In the genomic region with DNA sequence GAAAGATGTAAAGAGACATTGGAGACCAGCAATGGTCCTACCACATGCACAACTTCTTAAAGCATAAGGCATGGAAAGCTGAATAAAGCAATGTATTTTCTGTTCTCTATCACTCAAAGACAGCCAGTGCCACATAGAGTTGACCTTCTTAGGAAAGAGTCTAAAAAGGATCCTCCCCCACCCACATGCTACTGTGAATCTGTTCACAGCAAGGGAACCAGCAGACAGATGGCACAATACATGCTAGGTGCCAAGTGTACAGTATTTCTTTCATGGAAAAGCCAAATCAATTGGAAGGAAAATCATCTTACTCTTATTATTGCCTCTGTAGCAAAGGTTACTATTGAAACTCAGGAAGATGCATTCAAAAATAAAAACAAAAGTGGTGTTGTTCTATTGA, we compare ENCODE assay signal across 14 mouse cellular contexts.
DNase-seq lines count a peak whose midpoint lies in the region; ATAC-seq and TF ChIP-seq lines count a peak whose summit lies in the region.
"Had no signal": no experiment of that assay in that cellular context is flagged by ENCODE, and none has a peak within 500 bp of the region (broad histone marks: within the 10 kb centered on the region; RNA-seq: fewer than 3 reads in every experiment).

No protein-coding gene starts in this region.

- no peak overlapping the region for H3K9ac ChIP-seq in hindbrain, embryonic 16.5 days (ENCODE audit: low read depth, low read length)
- H3K9ac ChIP-seq: heart, embryonic 15.5 days; limb, embryonic 13.5 days; lung, embryonic 15.5 days had no signal

- no peak overlapping the region for H3K4me3 ChIP-seq in hindbrain, embryonic 16.5 days (ENCODE audit: low read length)
- no peak overlapping the region for H3K4me3 ChIP-seq in hindbrain, embryonic 10.5 days
- H3K4me3 ChIP-seq in layer of hippocampus, adult 2 months: no peak overlapping the region
- H3K4me3 ChIP-seq: heart, embryonic 15.5 days; limb, embryonic 13.5 days; lung, embryonic 15.5 days had no signal

- H3K27me3 ChIP-seq in hindbrain, embryonic 16.5 days (replicated peaks; ENCODE audit: control insufficient read depth, insufficient read depth, low read length): no peaks in the 10 kb centered on the region
- H3K27me3 ChIP-seq in hindbrain, embryonic 10.5 days (ENCODE audit: insufficient read depth, poor library complexity, severe bottlenecking): no peaks in the 10 kb centered on the region
- H3K27me3 ChIP-seq: heart, embryonic 15.5 days; limb, embryonic 13.5 days; lung, embryonic 15.5 days had no signal

- no peaks in the 10 kb centered on the region for H3K4me1 ChIP-seq in hindbrain, embryonic 16.5 days (ENCODE audit: control insufficient read depth, insufficient read depth, low read depth, low read length)
- no peaks in the 10 kb centered on the region for H3K4me1 ChIP-seq in hindbrain, embryonic 10.5 days (replicated peaks)
- H3K4me1 ChIP-seq: heart, embryonic 15.5 days; limb, embryonic 13.5 days; lung, embryonic 15.5 days had no signal

- no peak overlapping the region for H3K27ac ChIP-seq in hindbrain, embryonic 16.5 days (ENCODE audit: low read depth, low read length)
- H3K27ac ChIP-seq in hindbrain, embryonic 10.5 days: no peak overlapping the region
- no peak overlapping the region; the same call in 1 of the 2 replicates for H3K27ac ChIP-seq in layer of hippocampus, adult 2 months
- H3K27ac ChIP-seq: heart, embryonic 15.5 days; limb, embryonic 13.5 days; lung, embryonic 15.5 days had no signal

- no peaks in the 10 kb centered on the region for H3K9me3 ChIP-seq in hindbrain, embryonic 16.5 days (ENCODE audit: control insufficient read depth, low read length)
- H3K9me3 ChIP-seq in hindbrain, embryonic 10.5 days: no peaks in the 10 kb centered on the region
- H3K9me3 ChIP-seq: heart, embryonic 15.5 days; limb, embryonic 13.5 days; lung, embryonic 15.5 days had no signal

- TF ChIP-seq CTCF in layer of hippocampus, adult 2 months (conservative IDR thresholded peaks at IDR 0.05): no peak

- H3K36me3 ChIP-seq in hindbrain, embryonic 16.5 days (ENCODE audit: control insufficient read depth, insufficient read depth, low read length): no peaks in the 10 kb centered on the region
- no peaks in the 10 kb centered on the region for H3K36me3 ChIP-seq in hindbrain, embryonic 10.5 days
- H3K36me3 ChIP-seq: heart, embryonic 15.5 days; limb, embryonic 13.5 days; lung, embryonic 15.5 days had no signal

- peak; percentile 79; the same call in 1 of the 2 replicates for ATAC-seq in hindbrain, embryonic 16.5 days
- ATAC-seq: inflammation-experienced regulatory T-cells, adult 6 months had no signal

- intact Hi-C loops in left cerebral cortex, postnatal 36 days (cut with DNase I): no loop called here
- intact Hi-C loops in heart, postnatal 10 days (cut with DNase I): no loop called here

- no peak for DNase-seq in hindbrain, embryonic 10.5 days (ENCODE audit: low spot score)
- DNase-seq in cerebellum, adult 8-10 months: peak; percentile 71
- peak; percentile 57 to 75 for DNase-seq in layer of hippocampus, adult 2 months (ENCODE audit: low spot score in 2 of 2)
- DNase-seq in left cerebral cortex, postnatal 36 days (ENCODE audit: low spot score in 2 of 2): peak; percentile 14 to 18
- no peak for DNase-seq in adrenal gland, adult (ENCODE audit: inconsistent age in 2 of 2, low spot score in 1 of 2)
- no peak for DNase-seq in kidney, postnatal 25 days
- DNase-seq in heart, postnatal 10 days: no peak
- DNase-seq: kidney, postnatal 10 days had no signal

- no peak overlapping the region for H3K4me2 ChIP-seq in hindbrain, embryonic 16.5 days (ENCODE audit: low read length)
- H3K4me2 ChIP-seq: heart, embryonic 15.5 days; limb, embryonic 13.5 days; lung, embryonic 15.5 days; midbrain, embryonic 11.5 days had no signal

Comparison
In these comparisons a context has a peak if more than half of its experiments do, and no peak if none do; other contexts are left out.
1. DNase-seq: peak in cerebellum, adult 8-10 months (single experiment), layer of hippocampus, adult 2 months (2 of 2) and left cerebral cortex, postnatal 36 days (2 of 2); none in hindbrain, embryonic 10.5 days (single experiment), adrenal gland, adult (0 of 2), kidney, postnatal 25 days (0 of 2) and heart, postnatal 10 days (0 of 2).